Mouse (Mus musculus) midbrain, embryonic 15.5 days (tissue): ENCODE results near the gene Pitpna. TPM values are rescaled to one million over a fixed set of nuclear protein-coding genes. Genes with fewer than 3 reads are reported as not detected.

Experiments
- ATAC-seq: fragments of 200-750 bp; cut with Nextera tagmentation; replicated peaks from 2 replicates; pipeline ENCODE4 v1.8.0; 2017; ENCODE audit warnings: moderate TSS enrichment
- H3K27ac ChIP-seq: fragments of 300-500 bp; sonication (generic); 2 replicates; pipeline ENCODE4 v1.5.1; 2015; ENCODE audit warnings: mild to moderate bottlenecking, inconsistent platforms
- H3K27me3 ChIP-seq: fragments of 300-500 bp; sonication (generic); replicated peaks from 2 replicates; pipeline ENCODE4 v1.6.1; 2015; ENCODE audit warnings: inconsistent platforms
- H3K36me3 ChIP-seq: fragments of 300-500 bp; sonication (generic); replicated peaks from 2 replicates; pipeline ENCODE4 v1.6.1; 2015; ENCODE audit warnings: inconsistent platforms
- H3K4me1 ChIP-seq: fragments of 300-500 bp; sonication (generic); 2 replicates; pipeline ENCODE4 v1.6.1; 2015; ENCODE audit warnings: inconsistent platforms
- H3K4me2 ChIP-seq: fragments of 300-500 bp; sonication (generic); 2 replicates; pipeline ENCODE4 v1.6.1; 2015; ENCODE audit warnings: inconsistent platforms, mild to moderate bottlenecking, moderate library complexity
- H3K4me3 ChIP-seq: fragments of 300-500 bp; sonication (generic); 2 replicates; pipeline ENCODE4 v1.5.1; 2015; ENCODE audit warnings: mild to moderate bottlenecking, inconsistent platforms
- H3K9ac ChIP-seq: fragments of 300-500 bp; sonication (generic); 2 replicates; pipeline ENCODE4 v1.6.1; 2015; ENCODE audit warnings: mild to moderate bottlenecking, inconsistent platforms
- H3K9me3 ChIP-seq: fragments of 300-500 bp; sonication (generic); 2 replicates; pipeline ENCODE4 v1.6.1; 2016; ENCODE audit warnings: inconsistent platforms
- WGBS: fragments of 180-500 bp; shearing (Covaris S2); methylation state at CpG from one replicate; pipeline ENCODE4 v1.1.7; 2015; ENCODE audit warnings: mixed read lengths; 5-methylcytosine and 5-hydroxymethylcytosine counted together
- polyA plus RNA-seq: library from polyadenylated mRNA; unstranded; fragments of >200 nt; fragmentation: Nextera tagmentation; extraction: Ambion mirVana; gene quantifications from 2 replicates; pipeline ENCODE4 v1.2.1, GENCODE M21; 2015

Gene Pitpna
- polyA plus RNA-seq, 1 experiment from 2014 or later = 103 TPM

DNA sequence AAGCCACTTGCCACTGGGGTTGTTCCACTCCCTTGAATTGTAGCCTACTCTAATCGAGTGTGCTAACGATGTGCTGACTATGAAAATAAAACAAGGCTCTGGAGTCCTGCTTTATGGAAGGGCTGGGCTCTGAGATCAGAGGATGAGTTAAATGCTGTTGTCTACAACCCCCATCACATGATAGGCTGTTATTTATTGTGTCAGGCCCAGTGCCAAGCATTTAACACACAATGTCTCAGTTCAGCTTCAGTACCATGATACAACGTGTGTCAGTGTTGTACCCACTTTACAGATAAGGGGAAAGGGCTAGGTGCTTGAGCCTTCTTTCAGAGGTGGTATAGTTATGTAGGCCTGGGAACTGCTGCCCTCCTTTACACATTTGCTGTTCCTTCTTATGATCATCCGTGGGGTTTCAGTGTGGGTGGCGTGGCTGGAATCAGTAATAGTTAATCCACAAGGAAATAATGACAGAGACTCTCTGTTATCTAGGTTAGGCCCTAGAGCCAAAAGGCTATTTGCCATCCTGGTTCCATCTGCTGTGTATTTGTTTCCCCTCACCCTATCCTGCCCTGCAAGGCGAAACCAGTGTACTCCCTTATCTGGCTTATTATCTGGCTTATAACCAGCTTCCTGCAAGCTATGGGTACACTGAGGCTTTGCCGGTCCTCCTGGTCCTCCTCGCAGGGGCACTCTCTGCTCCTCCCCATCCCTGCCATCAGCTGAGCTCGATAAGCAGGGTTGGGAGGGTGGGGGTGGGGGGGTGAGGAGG lies 20.4 kb upstream of the Pitpna start:
- 70% methylated on average over 9 of the region's 9 CpGs for WGBS
- H3K36me3 ChIP-seq = peaks cover 34% of the 10 kb centered on the region

DNA sequence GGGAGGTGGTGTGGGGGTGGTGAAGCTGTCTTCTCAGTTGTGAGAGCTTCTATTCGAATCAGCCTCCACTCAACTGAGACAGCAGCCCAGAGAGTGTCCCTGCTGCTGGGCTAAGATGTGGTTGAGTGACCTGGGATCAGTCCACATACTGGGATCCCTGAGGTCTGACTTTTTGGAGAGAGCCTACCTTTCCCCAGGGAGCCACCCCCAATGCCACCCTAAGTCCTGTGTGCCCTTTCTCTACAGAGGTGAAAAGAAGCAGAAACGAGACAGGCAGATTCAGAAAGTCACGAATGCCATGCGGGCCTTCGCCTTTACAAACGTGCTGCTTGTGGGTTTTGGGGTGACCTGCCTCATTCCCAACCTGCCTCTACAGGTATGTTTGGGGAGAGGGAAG lies 19.8 kb upstream of the Pitpna start:
- ATAC-seq = no peak
- H3K36me3 ChIP-seq = peaks cover 28% of the 10 kb centered on the region
- WGBS = 70% methylated on average over 6 of the region's 6 CpGs

More for the DNA sequence above, 20.4 kb upstream of the Pitpna start:
- no peak overlapping the region for H3K27ac ChIP-seq
- H3K4me1 ChIP-seq = peaks cover 11% of the 10 kb centered on the region
- ATAC-seq = no peak
- H3K27me3 ChIP-seq = no peaks in the 10 kb centered on the region
- no peak overlapping the region for H3K4me3 ChIP-seq
- no peak overlapping the region for H3K9ac ChIP-seq
- H3K4me2 ChIP-seq = no peak overlapping the region
- no peaks in the 10 kb centered on the region for H3K9me3 ChIP-seq

DNA sequence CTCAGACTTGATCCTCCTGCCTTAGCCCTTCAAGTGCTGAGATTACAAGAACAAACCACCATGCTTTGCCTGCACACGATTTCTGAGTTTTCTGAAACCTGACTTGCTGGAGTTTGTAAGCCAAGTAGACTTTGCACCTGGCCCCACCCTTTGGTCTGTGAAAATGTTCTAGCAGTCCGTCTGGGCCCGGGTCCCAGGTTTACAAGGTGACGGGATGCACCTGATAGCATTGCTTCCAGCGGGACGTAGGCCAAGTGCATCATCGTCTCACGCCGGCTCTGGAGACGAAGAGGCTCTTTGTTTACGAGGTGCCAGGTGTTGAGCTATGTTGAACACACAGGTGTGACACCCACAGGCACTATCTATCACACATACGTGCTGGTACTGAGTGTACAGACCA lies 18.9 kb upstream of the Pitpna start:
- H3K9ac ChIP-seq = no peak overlapping the region
- H3K4me3 ChIP-seq = no peak overlapping the region
- ATAC-seq = no peak
- H3K27me3 ChIP-seq = no peaks in the 10 kb centered on the region
- no peaks in the 10 kb centered on the region for H3K9me3 ChIP-seq
- H3K36me3 ChIP-seq = peaks cover 25% of the 10 kb centered on the region
- H3K4me1 ChIP-seq = peaks cover 19% of the 10 kb centered on the region
- H3K4me2 ChIP-seq = no peak overlapping the region
- 95% methylated on average over 12 of the region's 12 CpGs for WGBS
- no peak overlapping the region for H3K27ac ChIP-seq

More for the DNA sequence above, 19.8 kb upstream of the Pitpna start:
- peaks cover 17% of the 10 kb centered on the region for H3K4me1 ChIP-seq
- H3K27ac ChIP-seq = no peak overlapping the region
- no peaks in the 10 kb centered on the region for H3K9me3 ChIP-seq
- no peak overlapping the region for H3K4me2 ChIP-seq
- no peaks in the 10 kb centered on the region for H3K27me3 ChIP-seq
- H3K4me3 ChIP-seq = no peak overlapping the region
- H3K9ac ChIP-seq = no peak overlapping the region

DNA sequence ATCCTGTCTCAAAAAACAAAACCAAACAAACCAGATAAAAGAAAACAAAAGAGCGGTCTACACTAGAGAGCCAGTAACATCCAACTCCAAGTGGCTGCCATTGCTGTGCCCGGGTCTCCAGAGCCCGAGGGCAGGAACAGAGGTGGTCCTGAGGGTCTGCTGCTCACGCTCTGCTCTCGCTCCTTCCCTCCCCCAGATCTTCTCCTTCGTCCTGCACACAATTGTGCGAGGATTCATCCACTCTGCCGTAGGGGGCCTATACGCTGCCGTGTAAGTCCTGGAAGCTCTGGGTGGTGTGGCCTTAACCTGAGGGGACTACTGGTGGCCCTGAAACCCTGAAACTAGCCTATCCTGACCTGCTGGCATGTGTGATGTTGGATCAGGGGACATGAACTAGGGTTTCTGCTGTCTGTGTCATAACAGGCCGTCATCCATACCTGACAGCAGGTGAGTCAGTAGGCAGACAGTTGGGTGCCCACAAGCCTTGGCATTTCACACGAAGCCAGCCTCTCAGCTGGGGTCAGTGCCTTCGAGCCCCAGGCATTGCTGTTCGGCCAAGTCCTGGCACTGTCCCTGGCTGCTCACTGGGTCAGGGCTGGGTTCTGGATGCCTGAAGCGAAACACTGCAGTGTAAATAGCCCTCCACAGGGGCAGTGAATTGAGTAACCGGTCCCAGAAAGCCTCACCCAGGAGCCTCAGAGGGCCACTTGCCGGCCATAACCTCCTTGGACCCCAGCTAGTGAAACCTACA lies 17.3 kb upstream of the Pitpna start:
- WGBS = 90% methylated on average over 17 of the region's 17 CpGs
- Histone ChIP-seq H3K36me3 (peaks cover 20% of the 10 kb centered on the region), H3K4me1 (peaks cover 19% of the 10 kb centered on the region)

DNA sequence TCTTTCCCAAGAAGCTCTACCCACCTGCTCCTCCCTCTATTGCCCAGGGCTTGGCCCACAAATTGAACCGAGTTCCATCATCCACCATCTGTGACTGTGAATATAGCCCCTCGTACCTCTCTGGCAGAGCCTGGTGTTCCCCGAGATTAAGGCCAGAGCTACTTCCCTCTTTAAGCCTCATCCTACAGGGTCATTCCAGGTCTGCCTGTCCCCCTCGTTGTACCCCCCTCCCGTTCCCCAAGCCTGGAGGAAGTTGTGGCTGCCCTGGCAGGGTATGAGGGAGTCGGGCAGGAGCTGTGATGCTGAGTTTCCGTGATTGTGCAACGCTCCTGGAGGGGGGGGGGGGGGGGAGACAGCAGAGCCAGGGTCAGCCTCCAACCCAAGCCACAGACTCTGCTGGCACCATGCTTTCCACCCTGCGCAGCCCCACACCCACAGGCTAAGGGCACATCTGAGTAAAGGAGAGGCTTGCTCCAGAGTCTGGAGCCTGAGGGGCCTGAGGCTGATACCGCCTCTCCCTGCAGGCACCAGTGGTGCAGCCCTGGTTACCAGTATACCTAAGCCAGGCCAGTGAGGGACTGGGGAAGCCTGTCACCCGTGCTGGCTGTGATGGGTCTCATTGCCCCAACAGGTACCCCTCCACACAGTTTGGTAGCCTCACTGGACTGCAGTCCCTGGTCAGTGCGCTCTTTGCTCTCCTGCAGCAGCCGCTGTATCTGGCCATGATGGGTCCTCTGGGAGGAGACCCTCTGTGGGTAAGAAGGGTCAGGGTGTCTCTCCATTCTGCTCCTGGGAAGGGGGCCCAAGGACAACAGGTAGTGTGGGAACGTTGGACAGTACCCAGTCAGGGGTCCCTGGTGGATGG lies 16.5 kb upstream of the Pitpna start:
- 75% methylated on average over 14 of the region's 14 CpGs for WGBS
- H3K27ac ChIP-seq = no peak overlapping the region

More for the DNA sequence above, 17.3 kb upstream of the Pitpna start:
- no peak overlapping the region for H3K4me3 ChIP-seq
- no peaks in the 10 kb centered on the region for H3K9me3 ChIP-seq
- no peaks in the 10 kb centered on the region for H3K27me3 ChIP-seq
- H3K9ac ChIP-seq = no peak overlapping the region
- H3K4me2 ChIP-seq = no peak overlapping the region
- no peak overlapping the region for H3K27ac ChIP-seq
- no peak for ATAC-seq

DNA sequence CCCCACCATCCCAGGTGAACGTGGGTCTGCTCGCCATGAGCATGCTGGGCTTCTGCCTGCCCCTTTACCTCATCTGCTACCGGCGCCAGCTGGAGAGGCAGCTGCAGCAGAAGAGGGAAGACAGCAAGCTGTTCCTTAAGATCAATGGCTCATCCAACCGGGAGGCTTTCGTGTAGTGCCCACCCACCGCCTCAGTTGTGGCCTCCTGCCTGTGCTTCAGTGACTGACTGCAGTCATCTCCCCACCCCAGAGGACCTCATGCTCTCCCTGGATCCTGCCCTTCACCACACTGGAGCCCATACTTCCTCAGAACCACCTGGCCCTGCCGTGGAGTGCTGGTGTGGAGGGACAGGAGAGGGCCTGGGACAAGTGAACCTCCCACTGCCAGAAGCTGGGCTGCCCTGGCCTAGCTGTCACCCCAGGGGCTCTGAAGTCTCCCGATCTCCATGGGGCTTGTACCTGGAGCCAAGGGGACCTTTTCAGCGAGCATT lies 15.6 kb upstream of the Pitpna start:
- 0 out of 2 replicates have a peak, but pooled peaks have one; percentile 17 for ATAC-seq
- H3K36me3 ChIP-seq = peaks cover 16% of the 10 kb centered on the region
- 0 out of 2 replicates have a peak overlapping the region, but pooled peaks have one; percentile 4 for H3K4me2 ChIP-seq
- no peak overlapping the region for H3K4me3 ChIP-seq
- H3K9ac ChIP-seq = peak overlapping the region; percentile 17; the same call in 1 of the 2 replicates
- H3K4me1 ChIP-seq = peaks cover 19% of the 10 kb centered on the region
- WGBS = 8% methylated on average over 10 of the region's 10 CpGs
- no peaks in the 10 kb centered on the region for H3K9me3 ChIP-seq
- no peaks in the 10 kb centered on the region for H3K27me3 ChIP-seq
- H3K27ac ChIP-seq = peak overlapping the region; percentile 83

More for the DNA sequence above, 16.5 kb upstream of the Pitpna start:
- no peak overlapping the region for H3K9ac ChIP-seq
- no peak overlapping the region for H3K4me3 ChIP-seq
- H3K36me3 ChIP-seq = peaks cover 20% of the 10 kb centered on the region
- H3K27me3 ChIP-seq = no peaks in the 10 kb centered on the region
- H3K4me1 ChIP-seq = peaks cover 19% of the 10 kb centered on the region
- no peaks in the 10 kb centered on the region for H3K9me3 ChIP-seq
- H3K4me2 ChIP-seq = no peak overlapping the region
- ATAC-seq = no peak

DNA sequence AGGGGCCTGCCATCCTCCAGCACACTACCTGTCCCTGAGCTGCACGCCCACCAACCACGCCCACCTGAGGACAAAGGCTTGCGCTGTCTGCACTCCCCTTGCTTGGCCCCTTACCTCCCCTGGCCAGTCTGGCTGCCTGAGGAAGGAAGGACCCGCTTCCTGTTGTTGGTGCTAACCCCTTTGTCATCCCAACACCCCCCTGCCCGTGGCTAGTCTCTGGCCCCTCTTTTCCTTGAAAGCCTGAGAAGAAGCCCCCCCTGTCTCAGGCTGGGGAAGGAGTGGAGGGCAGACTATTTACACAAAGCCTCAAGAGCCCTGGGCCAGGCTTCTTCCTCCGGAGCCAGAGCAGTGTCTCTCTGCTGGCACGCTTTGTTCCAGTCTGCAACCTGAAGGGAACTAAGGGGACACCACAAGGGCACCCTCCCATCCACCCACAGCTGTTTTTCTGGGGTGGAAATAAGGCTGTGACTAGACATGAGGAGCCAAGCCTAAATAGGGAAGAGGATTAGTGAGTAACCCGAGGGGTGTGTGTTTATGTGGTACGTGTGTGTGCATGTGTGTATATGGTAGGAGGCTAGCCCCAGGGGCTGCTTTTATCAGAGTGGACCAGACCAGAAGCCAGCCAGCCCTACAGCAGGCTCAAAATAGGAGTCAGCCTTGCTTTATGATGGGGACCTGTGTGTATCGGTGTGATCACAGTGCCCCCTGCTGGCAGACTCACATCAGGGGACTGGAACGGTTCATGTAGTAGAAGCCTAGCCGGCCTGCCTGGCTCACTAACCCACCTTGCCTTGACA lies 14.8 kb upstream of the Pitpna start:
- Histone ChIP-seq H3K9me3 (no peaks in the 10 kb centered on the region), H3K9ac (peak overlapping the region; percentile 17; the same call in 1 of the 2 replicates), H3K36me3 (peaks cover 16% of the 10 kb centered on the region), H3K4me1 (peaks cover 19% of the 10 kb centered on the region), H3K4me2 (peak overlapping the region; percentile 4; the same call in 1 of the 2 replicates), H3K27me3 (no peaks in the 10 kb centered on the region), H3K4me3 (no peak overlapping the region), H3K27ac (peak overlapping the region; percentile 83)
- 5% methylated on average over 12 of the region's 12 CpGs for WGBS
- ATAC-seq = peak; percentile 86

DNA sequence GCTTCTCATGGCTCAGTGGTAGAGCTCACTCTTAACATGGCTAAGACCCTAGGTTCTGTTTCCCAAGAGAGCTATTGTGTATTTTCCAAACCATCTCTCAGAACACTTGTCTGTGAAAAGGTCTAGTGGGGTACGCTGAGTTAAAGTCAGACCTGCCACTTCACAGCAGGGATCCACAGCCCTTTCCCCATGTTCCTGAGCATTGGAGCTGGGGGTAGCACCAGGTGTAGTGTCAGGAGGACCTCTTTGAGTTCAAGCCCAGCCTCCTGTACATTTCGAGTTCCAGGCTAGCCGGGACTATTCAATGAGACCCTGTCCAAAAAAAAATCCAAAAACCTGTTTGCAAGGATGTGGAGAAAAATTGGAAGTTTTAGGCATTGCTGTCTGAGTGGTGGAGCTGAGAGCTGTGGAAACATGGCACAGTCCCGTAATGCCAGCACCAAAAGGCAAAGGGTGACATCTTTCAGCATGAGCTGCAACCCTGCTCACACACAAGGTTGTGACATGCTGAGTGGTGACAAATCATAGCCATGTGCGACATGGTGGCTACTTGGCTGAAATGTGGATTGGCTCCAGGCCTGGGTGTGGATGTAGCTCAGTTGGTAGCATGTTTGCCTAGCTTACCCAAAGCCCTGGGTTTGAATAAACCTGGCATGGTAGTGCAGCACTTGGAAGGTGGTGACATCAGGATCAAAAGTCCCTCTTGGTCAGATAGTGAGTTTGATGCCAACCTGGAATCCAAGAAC lies 13.3 kb upstream of the Pitpna start:
- Histone ChIP-seq H3K36me3 (peaks cover 3% of the 10 kb centered on the region), H3K9me3 (no peaks in the 10 kb centered on the region), H3K4me3 (no peak overlapping the region), H3K4me2 (no peak overlapping the region), H3K27ac (no peak overlapping the region), H3K27me3 (no peaks in the 10 kb centered on the region), H3K4me1 (peaks cover 19% of the 10 kb centered on the region), H3K9ac (no peak overlapping the region)
- 87% methylated on average over 5 of the region's 5 CpGs for WGBS
- no peak for ATAC-seq

DNA sequence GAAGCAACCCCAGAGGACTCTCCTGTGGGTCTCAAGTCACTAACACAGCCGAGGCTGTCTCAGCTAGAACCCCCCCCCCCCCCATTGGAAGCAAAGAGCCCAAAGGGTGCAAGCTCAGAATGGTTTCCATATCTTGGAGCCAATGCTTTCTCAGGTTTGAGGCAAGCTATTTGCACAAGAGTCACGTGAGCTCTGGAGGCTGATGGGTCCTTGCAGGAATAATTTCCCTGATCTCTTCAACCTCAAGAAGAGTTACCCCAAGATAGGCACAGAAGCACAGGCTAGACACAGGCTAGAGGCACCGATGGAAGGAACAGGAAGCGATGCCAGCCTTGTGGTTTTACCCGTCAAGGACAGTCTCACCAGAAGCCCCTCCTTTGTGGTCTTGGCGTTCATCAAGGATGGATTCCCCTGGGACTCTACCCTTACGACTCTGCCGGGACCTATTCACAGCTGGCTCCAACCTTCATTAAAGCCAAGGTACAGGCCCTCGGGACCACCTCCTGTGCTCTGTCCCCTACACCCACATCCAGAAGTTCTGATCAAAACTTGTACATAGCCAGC lies 12.3 kb upstream of the Pitpna start:
- 82% methylated on average over 9 of the region's 9 CpGs for WGBS
- Histone ChIP-seq H3K4me3 (no peak overlapping the region), H3K9ac (no peak overlapping the region), H3K4me2 (no peak overlapping the region), H3K9me3 (no peaks in the 10 kb centered on the region), H3K27me3 (no peaks in the 10 kb centered on the region), H3K4me1 (peaks cover 19% of the 10 kb centered on the region), H3K36me3 (no peaks in the 10 kb centered on the region; the same call in 1 of the 2 replicates), H3K27ac (no peak overlapping the region)
- no peak for ATAC-seq

DNA sequence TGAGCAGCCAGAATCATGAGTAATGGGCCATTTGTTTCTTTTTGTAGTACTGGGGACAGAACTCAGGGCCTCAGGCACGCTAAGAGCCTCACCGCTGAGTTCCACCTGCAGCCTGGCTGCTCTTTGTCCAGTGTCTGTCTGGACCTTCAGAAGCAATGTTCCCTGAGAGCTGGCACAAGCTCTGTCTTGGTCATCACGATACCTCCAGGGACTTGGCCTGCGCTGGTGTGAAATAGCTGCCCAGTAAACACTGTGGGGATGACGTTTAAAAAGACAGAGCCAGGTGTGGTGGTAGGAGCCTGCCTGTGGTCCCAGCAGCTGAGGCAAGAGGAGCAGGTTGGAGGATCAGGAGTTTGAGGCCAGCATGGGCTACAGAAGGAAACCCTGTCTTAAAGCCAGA lies 9.3 kb upstream of the Pitpna start:
- Histone ChIP-seq H3K36me3 (no peaks in the 10 kb centered on the region), H3K4me1 (no peaks in the 10 kb centered on the region; the same call in 1 of the 2 replicates), H3K9me3 (no peaks in the 10 kb centered on the region), H3K4me3 (no peak overlapping the region), H3K9ac (no peak overlapping the region), H3K4me2 (no peak overlapping the region), H3K27ac (no peak overlapping the region), H3K27me3 (no peaks in the 10 kb centered on the region)
- ATAC-seq = no peak
- WGBS = 87% methylated on average over 5 of the region's 5 CpGs
